Mouse (Mus musculus) Patski (cell line): ENCODE measurements around the gene Otop3. TPM values are rescaled to one million over a fixed set of nuclear protein-coding genes. Genes with fewer than 3 reads are reported as not detected.

Source experiments
- ATAC-seq: fragments of 100-300 bp; one replicate; pipeline ENCODE4 v1.8.0; 2021
- CTCF ChIA-PET: fragments of 350-600 bp; sonication (Branson Sonifier 250); formaldehyde crosslinking; loops from one replicate; lab custom pipeline; 2022; ENCODE audit warnings: inconsistent platforms; lab: Charles Lee
- POLR2A ChIA-PET: fragments of 350-600 bp; sonication (Branson Sonifier 250); formaldehyde crosslinking; loops from one replicate; lab custom pipeline; 2022; ENCODE audit warnings: antibody characterized with exemption, inconsistent platforms; lab: Charles Lee
- DNase-seq: peaks from one replicate; pipeline ENCODE4 v3.0.0-alpha.2; 2011; ENCODE audit warnings: low read depth, low spot score
- H3K27me3 ChIP-seq: fragments of 371-371 bp; one replicate; pipeline ENCODE4 v1.5.1; 2021
- CTCF ChIP-seq: fragments of 100-300 bp; IDR thresholded peaks from one replicate; pipeline ENCODE4 v1.5.1; 2021
- in situ Hi-C: fragments of 300-500 bp; cut with MboI; formaldehyde crosslinking; loops from 3 replicates; pipeline ENCODE4 v1.11.1; 2018; ENCODE audit warnings: low pct_unique_long_range_greater_than_20kb, mixed read lengths
- polyA plus RNA-seq: library from polyadenylated mRNA; unstranded; gene quantifications from one replicate; pipeline ENCODE4 v1.2.3, GENCODE M21; 2021

Gene Otop3
- polyA plus RNA-seq, 1 experiment from 2014 or later: not detected

- no peak for TF ChIP-seq CTCF
- in situ Hi-C loops: no loop called here
Measured at GRCm38 (mm10) chr11:115341246-115341645, 6.7 kb downstream of the Otop3 start.

DNA sequence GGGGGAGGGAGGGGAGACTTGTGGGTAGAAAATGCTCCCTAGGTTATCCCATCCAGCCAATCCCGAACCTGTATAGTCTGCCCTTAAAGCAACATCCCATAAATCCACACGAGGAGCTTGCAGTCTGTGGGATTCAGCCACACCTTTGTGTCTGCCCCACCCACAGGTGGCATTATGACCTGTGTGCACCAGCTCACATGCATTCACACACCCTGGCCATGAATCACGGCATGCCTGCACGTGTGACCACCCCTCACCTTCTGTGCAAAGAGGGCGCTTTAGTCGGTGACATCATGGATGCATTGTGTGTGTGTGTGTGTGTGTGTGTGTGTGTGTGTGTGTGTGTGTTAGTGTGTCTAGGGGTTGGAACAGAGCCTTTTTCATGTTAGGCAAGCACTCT is 7.3 kb downstream of the Otop3 start:
- ChIA-PET POLR2A (no interaction called here), CTCF (interaction anchor here (0.6 kb wide), 1 partner anchor 12 kb away, joined by 3 read pairs; no protein-coding TSS in a partner anchor)
- H3K27me3 ChIP-seq: peaks cover 19% of the 10 kb centered on the region
- TF ChIP-seq CTCF: no peak
- DNase-seq (no peak), ATAC-seq (no peak)
- in situ Hi-C loops: no loop called here

More at GRCm38 (mm10) chr11:115341246-115341645, 6.7 kb downstream of the Otop3 start:
- POLR2A ChIA-PET: interaction anchor here (0.8 kb wide), 1 partner anchor 51 kb away, joined by 4 read pairs; no protein-coding TSS in a partner anchor
- peaks cover 19% of the 10 kb centered on the region for H3K27me3 ChIP-seq
- CTCF ChIA-PET: no interaction called here
- no peak for DNase-seq
- ATAC-seq: no peak

DNA sequence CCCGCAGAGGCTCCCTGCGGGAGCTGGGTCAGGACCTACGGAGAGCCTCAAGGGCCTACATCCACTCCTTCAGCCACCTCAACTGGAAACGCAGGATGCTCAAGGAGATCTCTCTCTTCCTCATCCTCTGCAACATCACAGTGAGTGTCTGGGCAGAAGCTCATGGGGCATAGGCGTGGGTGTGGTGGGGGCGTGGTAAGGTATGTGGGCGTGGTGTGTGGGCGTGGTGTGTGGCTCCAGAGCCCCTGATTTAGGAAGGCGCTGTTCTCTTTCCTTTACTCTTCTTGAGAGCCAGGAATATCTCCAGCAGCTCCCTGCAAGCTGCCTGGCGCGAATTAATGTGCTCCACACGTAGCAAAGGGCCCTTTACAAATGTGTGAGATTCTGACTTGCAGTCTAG is 10.4 kb downstream of the Otop3 start:
- ATAC-seq: no peak
- in situ Hi-C loops: no loop called here
- H3K27me3 ChIP-seq: peaks cover 8% of the 10 kb centered on the region
- POLR2A ChIA-PET: no interaction called here
- CTCF ChIA-PET: interaction anchor here (1.4 kb wide), 1 partner anchor 10 kb away, joined by 8 read pairs; no protein-coding TSS in a partner anchor
- no peak for TF ChIP-seq CTCF
- no peak for DNase-seq

DNA sequence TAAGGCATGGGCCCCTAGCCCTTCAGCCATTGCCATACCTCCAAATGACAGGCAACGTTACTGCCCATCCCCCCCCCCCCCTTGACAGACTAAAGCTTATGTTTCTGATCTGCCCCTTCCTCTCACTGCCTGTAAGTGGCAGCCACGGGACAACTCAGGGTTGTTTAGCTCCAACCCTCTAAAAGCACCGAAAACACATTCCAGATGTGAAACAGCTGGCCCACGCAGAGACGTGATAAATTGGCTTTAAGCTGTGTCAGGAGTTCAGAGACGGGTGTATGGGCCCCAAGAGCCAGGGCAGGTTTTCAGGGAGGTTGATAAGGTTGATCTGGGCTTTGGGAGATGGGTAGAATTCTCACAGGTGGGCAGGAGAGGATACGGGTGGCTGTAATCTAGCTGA is 11.0 kb downstream of the Otop3 start:
- ATAC-seq: no peak

DNA sequence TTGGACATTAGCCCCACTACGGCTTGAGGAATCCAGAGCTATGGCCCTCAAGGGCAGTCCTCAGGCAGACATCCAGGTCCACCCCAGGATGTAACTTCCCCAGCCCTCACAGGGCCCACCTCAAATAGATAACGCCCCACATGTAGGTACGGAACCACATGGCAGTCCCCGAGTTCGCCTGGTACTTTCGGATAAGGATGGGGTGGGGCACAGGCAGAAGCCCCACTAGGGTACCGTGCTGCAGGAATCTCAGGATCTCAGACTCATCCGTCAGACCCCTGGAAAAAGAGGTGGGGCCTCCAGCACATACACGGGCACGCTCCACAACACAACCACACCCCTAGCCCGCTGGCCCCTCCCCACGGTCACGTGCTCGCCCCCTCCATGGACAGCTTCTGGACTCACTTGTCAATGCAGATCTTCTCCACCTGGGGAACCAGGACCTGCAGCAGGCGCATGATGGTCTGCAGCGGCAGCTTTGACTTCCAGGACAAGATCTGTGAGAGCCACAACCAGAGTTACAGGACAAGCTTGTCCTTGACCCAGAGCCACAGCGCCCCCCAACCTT is 14.2 kb downstream of the Otop3 start:
- CTCF ChIA-PET: no interaction called here
- POLR2A ChIA-PET: no interaction called here
- DNase-seq (no peak), ATAC-seq (no peak)
- in situ Hi-C loops: no loop called here
- TF ChIP-seq CTCF: no peak
- H3K27me3 ChIP-seq: peaks cover 8% of the 10 kb centered on the region

More for the DNA sequence above, 11.0 kb downstream of the Otop3 start:
- in situ Hi-C loops: no loop called here
- ChIA-PET CTCF (interaction anchor here (1.4 kb wide), 1 partner anchor 9 kb away, joined by 8 read pairs; no protein-coding TSS in a partner anchor), POLR2A (no interaction called here)
- DNase-seq: no peak
- no peak for TF ChIP-seq CTCF
- peaks cover 8% of the 10 kb centered on the region for H3K27me3 ChIP-seq

GRCm38 (mm10) chr11:115349976-115350375 is 15.4 kb downstream of the Otop3 start:
- no peak for DNase-seq
- in situ Hi-C loops: no loop called here
- ChIA-PET POLR2A (no interaction called here), CTCF (no interaction called here)
- H3K27me3 ChIP-seq: no peaks in the 10 kb centered on the region
- no peak for ATAC-seq
- no peak for TF ChIP-seq CTCF

DNA sequence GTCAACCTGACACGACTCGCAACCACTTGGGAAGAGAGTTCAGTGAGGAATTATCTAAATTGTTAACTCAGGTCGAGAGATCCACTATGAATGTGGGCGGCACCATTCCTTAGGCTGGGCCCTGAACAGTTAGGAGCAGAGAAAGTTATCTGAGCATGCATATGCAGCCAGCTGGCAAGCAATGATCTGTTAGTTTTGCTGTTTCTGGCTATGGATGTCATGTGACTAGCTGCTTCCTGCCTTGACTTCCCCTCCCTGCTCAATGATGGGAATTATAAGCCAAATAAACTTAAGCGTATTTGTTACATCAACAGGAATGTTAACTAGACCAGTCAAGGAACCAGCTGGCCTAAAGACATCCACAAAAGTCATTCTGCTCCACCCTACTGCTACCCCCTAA is 18.8 kb downstream of the Otop3 start:
- POLR2A ChIA-PET: no interaction called here
- in situ Hi-C loops: no loop called here
- DNase-seq: no peak
- H3K27me3 ChIP-seq: no peaks in the 10 kb centered on the region
- ATAC-seq: no peak
- CTCF ChIA-PET: interaction anchor here (0.8 to 2.2 kb wide), 10 partner anchors 8 to 130 kb away, joined by 3 to 11 read pairs (median 4); partner anchors contain the start of gene Ush1g
- TF ChIP-seq CTCF: no peak

- ChIA-PET POLR2A (interaction anchor here (0.6 to 0.7 kb wide), 2 partner anchors 91 to 120 kb away, joined by 3 read pairs; no protein-coding TSS in a partner anchor), CTCF (interaction anchor here (0.7 to 2.2 kb wide), 13 partner anchors 9 to 129 kb away, joined by 3 to 11 read pairs (median 4); partner anchors contain the start of genes Fdxr and Ush1g)
- in situ Hi-C loops: no loop called here
- no peak for DNase-seq
- H3K27me3 ChIP-seq: no peaks in the 10 kb centered on the region
- TF ChIP-seq CTCF: no peak
- peak; percentile 24 for ATAC-seq
Measured at GRCm38 (mm10) chr11:115354183-115354582, 19.7 kb downstream of the Otop3 start.

DNA sequence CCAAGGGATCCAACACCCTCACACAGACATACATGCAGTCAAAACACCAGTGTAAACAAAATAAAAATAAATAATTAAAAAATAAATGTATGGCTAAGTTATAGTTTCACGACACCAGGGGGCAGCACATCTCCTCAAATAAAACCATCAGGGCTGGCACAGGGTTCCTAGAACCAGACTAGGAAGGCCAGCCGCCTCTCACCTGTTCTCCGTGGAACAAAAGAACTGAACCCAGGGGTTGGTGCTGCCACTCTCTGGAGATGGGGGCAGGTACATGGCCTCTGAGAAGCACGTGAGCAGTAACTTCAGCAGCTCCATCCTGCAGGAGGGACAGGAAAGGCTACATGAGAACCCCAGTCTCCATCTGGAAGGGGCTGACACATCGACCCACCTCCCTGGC is 23.9 kb downstream of the Otop3 start:
- no peak for DNase-seq

GRCm38 (mm10) chr11:115359293-115359692 is 24.8 kb downstream of the Otop3 start:
- no peak for DNase-seq
- in situ Hi-C loops: loop anchor here (5.0 kb wide), 2 partner anchors 37 to 162 kb away; partner anchors contain the start of gene Ush1g
- ATAC-seq: no peak
- no peak for TF ChIP-seq CTCF
- ChIA-PET POLR2A (interaction anchor here (1.5 to 1.6 kb wide), 2 partner anchors 53 to 56 kb away, joined by 4 to 5 read pairs; no protein-coding TSS in a partner anchor), CTCF (interaction anchor here (0.8 to 1.7 kb wide), 5 partner anchors 8 to 114 kb away, joined by 3 to 5 read pairs (median 3); partner anchors contain the start of gene Hid1)
- H3K27me3 ChIP-seq: no peaks in the 10 kb centered on the region

More for the DNA sequence above, 23.9 kb downstream of the Otop3 start:
- POLR2A ChIA-PET: interaction anchor here (1.5 to 1.6 kb wide), 2 partner anchors 54 to 56 kb away, joined by 4 to 5 read pairs; no protein-coding TSS in a partner anchor
- ATAC-seq: no peak
- in situ Hi-C loops: loop anchor here (5.0 kb wide), 2 partner anchors 36 to 161 kb away; partner anchors contain the start of gene Ush1g
- H3K27me3 ChIP-seq: no peaks in the 10 kb centered on the region
- CTCF ChIA-PET: interaction anchor here (0.8 to 1.7 kb wide), 7 partner anchors 9 to 115 kb away, joined by 3 to 5 read pairs (median 3); partner anchors contain the start of gene Hid1
- TF ChIP-seq CTCF: no peak
